Mouse (Mus musculus) small intestine, adult 2 months (tissue): ENCODE results near the gene Lypd3. TPM values are rescaled to one million over a fixed set of nuclear protein-coding genes. Genes with fewer than 3 reads are reported as not detected.
"Not testable (repeated sequence)": the region's sequence is repeated elsewhere in the genome, so short reads cannot be mapped to it uniquely, and the experiment has no call there.

Source experiments
- H3K27ac ChIP-seq: fragments of 200-500 bp; 2 replicates; pipeline ENCODE4 v1.5.1; 2012; ENCODE audit warnings: low read depth, low read length, control low read depth, inconsistent platforms; ENCODE audit not compliant: insufficient read depth
- H3K27me3 ChIP-seq: fragments of 200-500 bp; 2 replicates; pipeline ENCODE4 v1.6.1; 2012; ENCODE audit warnings: mild to moderate bottlenecking, moderate library complexity, low read length, inconsistent platforms; ENCODE audit not compliant: control insufficient read depth, insufficient read depth
- H3K36me3 ChIP-seq: fragments of 200-500 bp; 2 replicates; pipeline ENCODE4 v1.6.1; 2012; ENCODE audit warnings: mild to moderate bottlenecking, low read length, control low read depth, inconsistent platforms; ENCODE audit not compliant: control insufficient read depth, insufficient read depth
- H3K4me1 ChIP-seq: fragments of 200-500 bp; 2 replicates; pipeline ENCODE4 v1.6.1; 2012; ENCODE audit warnings: low read length, inconsistent platforms, mixed read lengths; ENCODE audit not compliant: control insufficient read depth, insufficient read depth, insufficient read length
- H3K4me3 ChIP-seq: fragments of 200-500 bp; 2 replicates; pipeline ENCODE4 v1.5.1; 2012; ENCODE audit warnings: low read depth, mild to moderate bottlenecking, control low read depth, inconsistent platforms, low read length, moderate library complexity
- CTCF ChIP-seq: fragments of 200-500 bp; IDR thresholded peaks from 2 replicates; pipeline ENCODE4 v1.5.1; 2012; ENCODE audit warnings: low read depth, mild to moderate bottlenecking, control low read depth, inconsistent platforms, low read length, moderate library complexity, mixed read lengths; ENCODE audit not compliant: insufficient replicate concordance, insufficient read length; ENCODE audit errors: extremely low read depth
- POLR2A ChIP-seq: fragments of 200-500 bp; IDR thresholded peaks from 2 replicates; pipeline ENCODE4 v1.6.1; 2012; ENCODE audit warnings: low read depth, mild to moderate bottlenecking, control low read depth, inconsistent platforms, low read length, moderate library complexity
- WGBS: fragments of 180-500 bp; shearing (Covaris S2); methylation state at CpG from one replicate; pipeline ENCODE4 v1.1.7; 2018; 5-methylcytosine and 5-hydroxymethylcytosine counted together
- polyA plus RNA-seq: library from polyadenylated mRNA; depleted of rRNA; stranded (reverse); fragments of >200 nt; gene quantifications from 2 replicates; pipeline ENCODE4 v1.2.3, GENCODE M21; 2012

Gene Lypd3
- polyA plus RNA-seq, 1 experiment: 0.70 TPM

- no peak for TF ChIP-seq POLR2A
- TF ChIP-seq CTCF: no peak
- whole genome bisulfite sequencing: 76% methylated on average over 13 of the region's 13 CpGs
- no peak overlapping the region for H3K27ac ChIP-seq
- no peaks in the 10 kb centered on the region for H3K27me3 ChIP-seq
- H3K4me1 ChIP-seq: peaks cover 9% of the 10 kb centered on the region
- H3K36me3 ChIP-seq: peaks cover 11% of the 10 kb centered on the region
- H3K4me3 ChIP-seq: no peak overlapping the region
Measured at GRCm38 (mm10) chr7:24614816-24615215, 21.5 kb upstream of the Lypd3 start.

- H3K27ac ChIP-seq: no peak overlapping the region
- no peaks in the 10 kb centered on the region for H3K4me1 ChIP-seq
- no peak overlapping the region for H3K4me3 ChIP-seq
- no peaks in the 10 kb centered on the region for H3K27me3 ChIP-seq
- TF ChIP-seq POLR2A (no peak), CTCF (no peak)
- 87% methylated on average over 8 of the region's 8 CpGs for WGBS
- peaks cover 16% of the 10 kb centered on the region for H3K36me3 ChIP-seq
Measured at GRCm38 (mm10) chr7:24617763-24618162, 18.6 kb upstream of the Lypd3 start.

- not testable (repeated sequence) for H3K27ac ChIP-seq, H3K27me3 ChIP-seq, H3K4me1 ChIP-seq, H3K4me3 ChIP-seq
- H3K36me3 ChIP-seq: peaks cover 20% of the 10 kb centered on the region
- 86% methylated on average over 8 of the region's 8 CpGs for WGBS
Measured at GRCm38 (mm10) chr7:24618374-24618773, 18.0 kb upstream of the Lypd3 start.

GRCm38 (mm10) chr7:24619671-24620397 lies 16.5 kb upstream of the Lypd3 start:
- 91% methylated on average over 13 of the region's 13 CpGs for WGBS
- H3K4me3 ChIP-seq: no peak overlapping the region
- no peaks in the 10 kb centered on the region for H3K4me1 ChIP-seq
- H3K27ac ChIP-seq: no peak overlapping the region
- H3K27me3 ChIP-seq: no peaks in the 10 kb centered on the region
- TF ChIP-seq CTCF (no peak), POLR2A (no peak)
- H3K36me3 ChIP-seq: peaks cover 29% of the 10 kb centered on the region

GRCm38 (mm10) chr7:24621193-24621592 lies 15.2 kb upstream of the Lypd3 start:
- Histone ChIP-seq H3K4me1 (no peaks in the 10 kb centered on the region), H3K4me3 (no peak overlapping the region), H3K36me3 (peaks cover 30% of the 10 kb centered on the region), H3K27me3 (no peaks in the 10 kb centered on the region), H3K27ac (no peak overlapping the region)
- TF ChIP-seq CTCF (peak; percentile 37; the same call in 1 of the 2 replicates), POLR2A (no peak)
- 85% methylated on average over 3 of the region's 3 CpGs for WGBS

GRCm38 (mm10) chr7:24622967-24623366 lies 13.4 kb upstream of the Lypd3 start:
- Histone ChIP-seq H3K4me3 (no peak overlapping the region), H3K27ac (no peak overlapping the region), H3K36me3 (peaks cover 29% of the 10 kb centered on the region), H3K27me3 (no peaks in the 10 kb centered on the region), H3K4me1 (no peaks in the 10 kb centered on the region)
- WGBS: 89% methylated on average over 6 of the region's 6 CpGs
- TF ChIP-seq CTCF (no peak), POLR2A (no peak)

GRCm38 (mm10) chr7:24628685-24629610 lies 7.4 kb upstream of the Lypd3 start:
- Histone ChIP-seq H3K4me1 (peaks cover 3% of the 10 kb centered on the region; the same call in 1 of the 2 replicates), H3K4me3 (peak overlapping the region; percentile 52), H3K27me3 (no peaks in the 10 kb centered on the region), H3K36me3 (peaks cover 12% of the 10 kb centered on the region; the same call in 1 of the 2 replicates), H3K27ac (no peak overlapping the region)
- TF ChIP-seq CTCF: no peak
- peak; percentile 20; the same call in 1 of the 2 replicates for TF ChIP-seq POLR2A
- WGBS: 10% methylated on average over 33 of the region's 33 CpGs
